Mouse (Mus musculus) hindbrain, embryonic 10.5 days (tissue): ENCODE measurements at regions not wholly inside any gene's neighbourhood (a gene's known extent, or its start where the extent isn't known, plus 50 kb on each side); places are given as distances from the start of the nearest gene placed in this dataset.

ENCODE experiments used
- DNase-seq: peaks from one replicate; pipeline ENCODE4 v3.0.0-alpha.2; 2017; ENCODE audit warnings: low spot score
- H3K27ac ChIP-seq: fragments of 300-500 bp; sonication (generic); 2 replicates; pipeline ENCODE4 v1.5.1; 2016; ENCODE audit warnings: mild to moderate bottlenecking, moderate library complexity
- H3K27me3 ChIP-seq: fragments of 300-500 bp; sonication (generic); 2 replicates; pipeline ENCODE4 v1.6.1; 2016; ENCODE audit warnings: mild to moderate bottlenecking; ENCODE audit not compliant: poor library complexity, insufficient read depth, severe bottlenecking
- H3K36me3 ChIP-seq: fragments of 300-500 bp; sonication (generic); 2 replicates; pipeline ENCODE4 v1.6.1; 2016; ENCODE audit warnings: mild to moderate bottlenecking, moderate library complexity
- H3K4me1 ChIP-seq: fragments of 300-500 bp; sonication (generic); replicated peaks from 2 replicates; pipeline ENCODE4 v1.6.1; 2016; ENCODE audit warnings: mild to moderate bottlenecking
- H3K4me3 ChIP-seq: fragments of 300-500 bp; sonication (generic); 2 replicates; pipeline ENCODE4 v1.5.1; 2016; ENCODE audit warnings: mild to moderate bottlenecking, moderate library complexity
- H3K9me3 ChIP-seq: fragments of 300-500 bp; sonication (generic); 2 replicates; pipeline ENCODE4 v1.6.1; 2016; ENCODE audit warnings: mild to moderate bottlenecking, moderate library complexity
- WGBS: fragments of 180-500 bp; shearing (Covaris S2); methylation state at CpG from one replicate; pipeline ENCODE4 v1.1.7; 2016; 5-methylcytosine and 5-hydroxymethylcytosine counted together

- no peak overlapping the region for H3K4me3 ChIP-seq
- WGBS = 90% methylated on average over 4 of the region's 4 CpGs
- no peaks in the 10 kb centered on the region for H3K36me3 ChIP-seq
- DNase-seq = no peak
- H3K27me3 ChIP-seq = no peaks in the 10 kb centered on the region
- H3K27ac ChIP-seq = no peak overlapping the region
- H3K4me1 ChIP-seq = no peaks in the 10 kb centered on the region
- H3K9me3 ChIP-seq = no peaks in the 10 kb centered on the region
These were observed 790.5 kb upstream of the Rag2 start for GRCm38 (mm10) chr2:100834056-100834455.

GRCm38 (mm10) chr2:100857772-100858171 is 766.7 kb upstream of the Rag2 start:
- no peaks in the 10 kb centered on the region for H3K9me3 ChIP-seq
- H3K27ac ChIP-seq = no peak overlapping the region
- no peak overlapping the region for H3K4me3 ChIP-seq
- 88% methylated on average over 2 of the region's 2 CpGs for WGBS
- no peaks in the 10 kb centered on the region for H3K27me3 ChIP-seq
- H3K4me1 ChIP-seq = no peaks in the 10 kb centered on the region
- no peak for DNase-seq
- H3K36me3 ChIP-seq = no peaks in the 10 kb centered on the region

GRCm38 (mm10) chr2:100865495-100865894 is 759.0 kb upstream of the Rag2 start:
- Histone ChIP-seq H3K9me3 (no peaks in the 10 kb centered on the region), H3K4me3 (no peak overlapping the region), H3K27ac (no peak overlapping the region), H3K27me3 (no peaks in the 10 kb centered on the region), H3K4me1 (no peaks in the 10 kb centered on the region), H3K36me3 (no peaks in the 10 kb centered on the region)
- no peak for DNase-seq
- WGBS = 78% methylated on average over 1 of the region's 1 CpGs
